Mouse (Mus musculus) olfactory bulb, adult 2 months (tissue): ENCODE results near the gene Gm10337. TPM values are rescaled to one million over a fixed set of nuclear protein-coding genes. Genes with fewer than 3 reads are reported as not detected.

Experiments
- H3K27ac ChIP-seq: fragments of 200-500 bp; 2 replicates; pipeline ENCODE4 v1.5.1; 2012; ENCODE audit warnings: low read depth, low read length; ENCODE audit not compliant: insufficient read depth
- H3K4me1 ChIP-seq: fragments of 200-500 bp; 2 replicates; pipeline ENCODE4 v1.6.1; 2012; ENCODE audit warnings: low read length; ENCODE audit not compliant: control insufficient read depth, insufficient read depth
- H3K4me3 ChIP-seq: fragments of 200-500 bp; 2 replicates; pipeline ENCODE4 v1.5.1; 2012; ENCODE audit warnings: mild to moderate bottlenecking, low read depth, low read length, moderate library complexity; ENCODE audit not compliant: insufficient read depth
- CTCF ChIP-seq: fragments of 200-500 bp; IDR thresholded peaks from 2 replicates; pipeline ENCODE4 v1.5.1; 2012; ENCODE audit warnings: low read depth, mild to moderate bottlenecking, low read length, moderate library complexity; ENCODE audit not compliant: insufficient read depth
- POLR2A ChIP-seq: fragments of 200-500 bp; IDR thresholded peaks from 2 replicates; pipeline ENCODE4 v1.6.1; 2012; ENCODE audit warnings: mild to moderate bottlenecking, low read depth, low read length, moderate library complexity; ENCODE audit not compliant: insufficient read depth
- WGBS: fragments of 180-500 bp; shearing (Covaris S2); methylation state at CpG from one replicate; pipeline ENCODE4 v1.1.7; 2018; 5-methylcytosine and 5-hydroxymethylcytosine counted together
- polyA plus RNA-seq: library from polyadenylated mRNA; stranded (reverse); fragments of >200 nt; gene quantifications from 2 replicates; pipeline ENCODE4 v1.2.4, GENCODE M21; 2012; ENCODE audit warnings: low replicate concordance; ENCODE audit not compliant: missing spikeins, insufficient read depth, insufficient read length

Gene Gm10337
- polyA plus RNA-seq, 1 experiment: not detected

- no peak overlapping the region for H3K4me3 ChIP-seq
- no peak overlapping the region for H3K27ac ChIP-seq
- H3K4me1 ChIP-seq: peaks cover 6% of the 10 kb centered on the region; the same call in 1 of the 2 replicates
- TF ChIP-seq POLR2A (no peak), CTCF (no peak)
Measured at GRCm38 (mm10) chr15:102463666-102464065, 39.9 kb upstream of the Gm10337 start.

- H3K4me3 ChIP-seq: no peak overlapping the region
- no peak for TF ChIP-seq POLR2A
- no peak for TF ChIP-seq CTCF
- H3K27ac ChIP-seq: no peak overlapping the region
- WGBS: 98% methylated on average over 9 of the region's 9 CpGs
- no peaks in the 10 kb centered on the region for H3K4me1 ChIP-seq
Measured at GRCm38 (mm10) chr15:102468675-102469370, 34.7 kb upstream of the Gm10337 start.

GRCm38 (mm10) chr15:102470183-102470604 is 33.3 kb upstream of the Gm10337 start, which contains the start of gene Pcbp2:
Pcbp2 (plus strand) TSS chr15:102470539.
- TF ChIP-seq POLR2A (no peak), CTCF (peak; percentile 74)
- Histone ChIP-seq H3K27ac (peak within 1 kb of the TSS; percentile 94), H3K4me1 (no peaks in the 10 kb centered on the region), H3K4me3 (peak within 1 kb of the TSS; percentile 96)
- WGBS: 1% methylated on average over 36 of the region's 40 CpGs

DNA sequence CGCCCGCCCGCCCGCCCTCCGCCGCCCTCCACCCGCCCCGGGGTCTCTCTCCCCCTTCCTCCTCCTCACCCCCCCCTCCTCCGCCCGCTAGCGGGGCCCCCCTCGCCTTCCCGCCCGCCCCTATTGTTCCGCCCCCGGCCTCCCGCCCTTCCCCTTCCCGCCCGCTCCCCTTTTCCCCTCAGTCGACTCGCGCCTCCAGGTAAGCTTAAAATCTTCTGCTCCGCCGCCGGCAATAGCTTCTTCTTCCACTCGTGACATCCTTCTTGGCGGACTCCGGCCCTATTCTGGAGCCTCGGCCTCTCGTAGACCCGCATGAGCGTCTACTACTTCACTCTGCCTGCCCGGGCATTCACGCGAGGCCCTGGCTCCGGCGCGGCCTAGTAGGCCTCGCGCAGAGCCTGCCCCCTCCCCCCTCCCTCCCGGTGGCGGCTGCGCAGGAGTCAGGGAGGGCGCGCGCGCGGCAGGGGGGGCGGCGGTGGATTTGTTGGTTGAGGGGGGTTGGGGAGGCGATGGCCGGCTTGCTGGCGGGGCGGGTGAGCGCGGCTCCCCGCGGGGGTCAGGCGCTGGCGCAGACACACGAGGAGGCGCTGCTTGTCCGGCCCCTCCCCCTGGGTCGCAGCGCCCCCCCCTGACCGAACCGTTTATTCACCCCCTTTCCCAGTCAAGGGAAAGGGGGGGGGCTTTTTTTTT is 32.8 kb upstream of the Gm10337 start:
- TF ChIP-seq CTCF (no peak), POLR2A (0 out of 2 replicates have a peak, but pooled peaks have one; percentile 27)
- H3K4me1 ChIP-seq: no peaks in the 10 kb centered on the region

GRCm38 (mm10) chr15:102471295-102471645 is 32.3 kb upstream of the Gm10337 start:
- Histone ChIP-seq H3K4me3 (peak overlapping the region; percentile 96), H3K27ac (no peak overlapping the region), H3K4me1 (no peaks in the 10 kb centered on the region)
- WGBS: 2% methylated on average over 10 of the region's 10 CpGs
- no peak for TF ChIP-seq POLR2A

More for the DNA sequence above, 32.8 kb upstream of the Gm10337 start:
- WGBS: under 1% methylated on average over 48 of the region's 67 CpGs
- peak overlapping the region; percentile 94 for H3K27ac ChIP-seq
- peak overlapping the region; percentile 96 for H3K4me3 ChIP-seq

GRCm38 (mm10) chr15:102471727-102472126 is 31.8 kb upstream of the Gm10337 start:
- Histone ChIP-seq H3K27ac (no peak overlapping the region), H3K4me3 (no peak overlapping the region), H3K4me1 (no peaks in the 10 kb centered on the region)
- TF ChIP-seq CTCF (no peak), POLR2A (no peak)

DNA sequence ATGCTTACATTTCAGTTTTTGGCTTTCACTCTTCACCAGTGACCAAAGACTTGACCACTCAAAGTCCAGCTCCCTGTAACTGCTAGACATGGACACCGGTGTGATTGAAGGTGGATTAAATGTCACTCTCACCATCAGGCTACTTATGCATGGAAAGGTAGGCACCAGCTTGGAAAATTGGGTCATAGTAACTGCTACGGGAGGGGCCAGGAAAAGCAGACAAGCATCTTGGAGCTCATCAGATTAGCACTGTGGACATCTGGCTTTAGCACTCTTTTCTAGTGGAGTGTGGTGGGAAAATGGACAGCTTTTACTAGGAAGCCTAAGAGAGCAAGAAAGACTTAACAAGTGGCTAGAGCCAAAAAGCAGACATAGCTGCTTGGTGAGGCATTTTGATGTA is 30.3 kb upstream of the Gm10337 start:
- 43% methylated on average over 2 of the region's 2 CpGs for WGBS
- TF ChIP-seq CTCF (no peak), POLR2A (no peak)
- no peak overlapping the region for H3K27ac ChIP-seq
- no peak overlapping the region for H3K4me3 ChIP-seq
- no peaks in the 10 kb centered on the region for H3K4me1 ChIP-seq

DNA sequence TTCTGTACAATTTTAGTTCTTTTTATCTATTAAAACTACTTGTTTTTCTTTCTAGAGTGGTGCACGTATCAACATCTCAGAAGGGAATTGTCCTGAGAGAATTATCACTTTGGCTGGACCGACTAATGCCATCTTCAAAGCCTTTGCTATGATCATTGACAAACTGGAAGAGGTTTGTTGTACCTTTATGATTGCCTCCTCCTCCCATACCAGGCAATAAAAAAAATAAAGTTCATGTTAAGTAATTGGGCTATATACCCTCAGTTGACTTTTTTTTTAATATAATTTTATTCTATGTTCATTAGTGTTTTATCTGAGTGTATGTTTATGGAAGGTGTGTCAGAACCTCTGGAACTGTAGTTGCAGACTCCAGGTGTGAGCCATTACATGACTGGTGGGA is 29.0 kb upstream of the Gm10337 start:
- Histone ChIP-seq H3K4me1 (no peaks in the 10 kb centered on the region), H3K4me3 (no peak overlapping the region), H3K27ac (no peak overlapping the region)
- no peak for TF ChIP-seq POLR2A
- TF ChIP-seq CTCF: no peak
- WGBS: 82% methylated on average over 2 of the region's 2 CpGs

DNA sequence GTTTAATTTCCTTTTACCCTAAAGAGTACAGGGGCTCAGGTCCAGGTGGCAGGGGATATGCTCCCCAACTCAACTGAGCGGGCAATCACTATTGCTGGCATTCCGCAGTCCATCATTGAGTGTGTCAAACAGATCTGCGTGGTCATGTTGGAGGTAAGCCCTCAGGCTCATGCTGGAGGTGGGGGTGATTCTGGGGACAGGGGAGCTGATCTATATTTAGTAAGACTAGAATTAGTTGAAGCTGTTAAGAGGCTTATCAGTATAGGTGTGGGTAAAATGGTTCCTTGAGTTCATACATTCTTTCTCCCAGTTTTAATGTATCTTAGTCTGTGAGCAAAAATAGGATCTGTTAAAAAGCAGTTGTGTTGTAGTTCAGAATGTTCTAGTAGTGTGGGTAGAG is 20.4 kb upstream of the Gm10337 start:
- no peak overlapping the region for H3K4me3 ChIP-seq
- TF ChIP-seq CTCF (no peak), POLR2A (no peak)
- H3K4me1 ChIP-seq: peaks cover 3% of the 10 kb centered on the region; the same call in 1 of the 2 replicates
- WGBS: 87% methylated on average over 3 of the region's 3 CpGs
- no peak overlapping the region for H3K27ac ChIP-seq
